Mouse (Mus musculus): ENCODE results near the gene Chrnb4.

Chrnb4 gene

GRCm38 (mm10) chr9:55023326-55023725 is 25.3 kb downstream of the Chrnb4 start:
- DNase-seq (ENCODE audit: low read depth, low spot score), result no peak

GRCm38 (mm10) chr9:55016926-55017325 is 31.7 kb downstream of the Chrnb4 start:
- DNase-seq (ENCODE audit: low read depth, low spot score), result no peak

GRCm38 (mm10) chr9:55010588-55011350 is 37.8 kb downstream of the Chrnb4 start:
- no peak for DNase-seq (ENCODE audit: low read depth, low spot score)

GRCm38 (mm10) chr9:55009692-55010091 is 38.9 kb downstream of the Chrnb4 start:
- DNase-seq (ENCODE audit: low read depth, low spot score), result no peak

GRCm38 (mm10) chr9:55003609-55004008 is 45.0 kb downstream of the Chrnb4 start:
- DNase-seq (ENCODE audit: low read depth, low spot score), result no peak

DNA sequence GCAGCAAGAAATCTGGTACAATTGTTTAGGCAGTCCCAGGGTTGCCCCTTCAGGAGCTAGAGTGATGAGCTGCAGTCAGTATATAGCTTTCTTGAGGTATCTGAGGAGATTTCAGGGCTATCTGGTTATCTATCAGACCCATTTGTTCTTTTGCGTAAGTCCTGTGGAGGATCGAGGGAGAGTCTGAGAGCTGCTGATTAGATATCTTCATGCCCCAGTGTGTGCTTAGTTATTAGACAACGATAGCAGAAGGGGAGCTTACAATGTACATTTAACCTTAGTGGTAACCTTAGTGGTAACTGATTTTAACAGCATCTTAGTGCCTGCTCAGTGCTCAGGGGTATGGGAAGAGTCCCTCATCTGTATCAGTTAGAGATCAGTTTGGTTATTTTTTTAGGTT is 52.9 kb downstream of the Chrnb4 start:
- DNase-seq (ENCODE audit: low read depth, low spot score), result no peak

DNA sequence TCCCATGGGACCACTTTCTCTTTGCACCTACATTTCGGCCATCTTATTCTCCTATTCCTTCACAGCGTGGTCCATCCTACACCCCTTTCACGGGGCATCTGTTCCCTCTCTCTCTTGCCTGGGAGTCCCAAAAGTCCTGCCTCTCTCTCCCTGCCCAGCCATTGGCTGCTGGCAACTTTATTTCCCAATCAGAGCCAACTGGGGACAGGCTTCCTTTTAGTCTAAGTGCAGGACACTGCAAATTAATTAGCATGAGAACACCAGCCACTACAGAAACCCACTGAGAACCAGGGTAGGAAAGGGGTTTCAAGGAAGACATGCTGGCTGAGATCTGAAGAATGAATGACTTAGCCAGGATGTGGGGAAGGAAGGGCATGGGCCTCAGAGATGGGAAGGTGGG is 54.2 kb downstream of the Chrnb4 start:
- DNase-seq (ENCODE audit: low read depth, low spot score), result no peak

DNA sequence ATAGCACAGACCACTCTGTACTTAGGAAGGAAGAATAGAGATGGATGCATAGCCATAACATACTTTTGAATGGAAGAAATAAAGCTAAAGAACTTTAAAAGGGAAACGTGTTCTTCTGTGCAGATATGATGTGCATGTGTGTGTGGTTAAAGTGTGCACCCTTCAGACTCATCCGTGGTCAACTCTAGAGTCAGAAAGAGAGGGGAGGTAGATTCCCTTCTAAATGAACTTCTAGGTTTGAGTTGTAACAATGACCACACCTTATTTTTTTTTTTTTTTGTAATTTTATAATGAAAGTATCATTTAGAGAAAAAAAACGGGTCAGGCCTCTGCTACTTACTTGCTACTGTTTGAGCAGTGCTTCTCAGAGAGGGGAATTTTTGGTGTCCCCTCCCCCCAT is 58.2 kb downstream of the Chrnb4 start:
- DNase-seq (ENCODE audit: low read depth, low spot score), result no peak

GRCm38 (mm10) chr9:54982401-54982800 is 66.2 kb downstream of the Chrnb4 start:
- DNase-seq (ENCODE audit: low read depth, low spot score), result no peak

- DNase-seq (ENCODE audit: low read depth, low spot score), result peak; percentile 54
Measured at GRCm38 (mm10) chr9:54981291-54982191, 67.0 kb downstream of the Chrnb4 start.

DNA sequence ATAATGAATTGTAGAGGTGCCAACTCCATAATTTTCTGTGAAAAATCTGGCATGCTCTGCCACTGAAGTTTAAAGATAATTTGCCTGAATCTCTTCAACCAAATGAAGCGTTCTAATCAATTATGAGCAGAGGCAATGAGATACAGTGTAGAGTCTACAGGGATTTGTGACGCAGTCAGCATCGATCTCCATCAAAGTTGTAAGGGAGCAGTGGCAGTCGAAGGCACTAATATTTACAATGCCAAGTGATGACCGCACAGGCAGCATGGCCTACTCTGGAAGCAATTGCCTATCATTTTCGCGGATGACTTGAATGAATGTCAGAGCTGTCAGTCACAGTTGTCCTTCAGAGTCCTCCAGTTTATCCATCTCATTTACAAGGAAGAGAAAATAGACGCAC is 67.9 kb downstream of the Chrnb4 start, which contains the start of gene Chrna5:
TSS of gene Chrna5 (plus strand) at position 207 of the 400 bp plus-strand sequence.
- DNase-seq (ENCODE audit: low read depth, low spot score), result no peak

All from retina, postnatal 7 days (tissue).